Mouse (Mus musculus) brown adipose tissue, adult 24 weeks (tissue): ENCODE results near the gene Jag1. TPM values are rescaled to one million over a fixed set of nuclear protein-coding genes. Genes with fewer than 3 reads are reported as not detected.

Experiments
- H3K27ac ChIP-seq: fragments of 200-500 bp; replicated peaks from 2 replicates; pipeline ENCODE4 v1.5.1; 2012; ENCODE audit warnings: low read depth, mild to moderate bottlenecking, low read length
- H3K4me1 ChIP-seq: fragments of 200-500 bp; 2 replicates; pipeline ENCODE4 v1.6.1; 2012; ENCODE audit warnings: low read length, mixed read lengths; ENCODE audit not compliant: control insufficient read depth, insufficient read depth, insufficient read length
- H3K4me3 ChIP-seq: fragments of 200-500 bp; 2 replicates; pipeline ENCODE4 v1.5.1; 2012; ENCODE audit warnings: low read depth, mild to moderate bottlenecking, low read length, moderate library complexity; ENCODE audit not compliant: insufficient read depth
- polyA plus RNA-seq: library from polyadenylated mRNA; stranded (reverse); fragments of >200 nt; gene quantifications from 2 replicates; pipeline ENCODE4 v1.2.4, GENCODE M21; 2012; ENCODE audit not compliant: missing spikeins, insufficient read depth, insufficient read length

The Jag1 gene
- polyA plus RNA-seq, 1 experiment: 7.9 TPM

GRCm38 (mm10) chr2:137087705-137088104 is 28.7 kb downstream of the Jag1 start:
- Histone ChIP-seq H3K4me1 (no peaks in the 10 kb centered on the region), H3K4me3 (no peak overlapping the region), H3K27ac (no peak overlapping the region)

GRCm38 (mm10) chr2:137086621-137087395 is 29.6 kb downstream of the Jag1 start:
- Histone ChIP-seq H3K4me3 (no peak overlapping the region), H3K27ac (no peak overlapping the region), H3K4me1 (no peaks in the 10 kb centered on the region)

DNA sequence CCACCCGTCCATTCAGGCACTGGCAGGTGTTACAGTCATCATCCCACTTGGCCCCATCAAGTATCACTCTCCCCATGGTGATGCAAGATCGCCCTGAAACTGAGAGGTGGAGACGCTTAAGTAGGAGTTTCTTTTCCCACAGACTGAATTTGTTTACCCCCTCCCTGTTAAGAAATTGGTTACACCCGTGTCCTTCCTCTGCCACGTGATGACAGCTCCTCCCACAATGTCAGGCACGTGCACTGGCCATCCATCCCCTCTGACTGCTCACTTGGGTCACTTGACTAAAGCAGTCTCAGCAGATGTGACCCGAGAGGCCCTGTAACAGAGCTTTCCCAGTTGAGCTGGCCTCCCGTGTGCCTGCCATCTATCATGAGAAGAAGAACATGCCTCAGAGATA is 31.2 kb downstream of the Jag1 start:
- H3K4me3 ChIP-seq: no peak overlapping the region
- 0 out of 2 replicates have a peak overlapping the region, but pooled peaks have one; percentile 26 for H3K27ac ChIP-seq

GRCm38 (mm10) chr2:137082896-137083620 is 33.4 kb downstream of the Jag1 start:
- Histone ChIP-seq H3K27ac (no peak overlapping the region), H3K4me1 (peaks cover 15% of the 10 kb centered on the region), H3K4me3 (no peak overlapping the region)

More for the DNA sequence above, 31.2 kb downstream of the Jag1 start:
- H3K4me1 ChIP-seq: peaks cover 9% of the 10 kb centered on the region; the same call in 1 of the 2 replicates

- Histone ChIP-seq H3K27ac (peak overlapping the region; percentile 55), H3K4me1 (peaks cover 27% of the 10 kb centered on the region), H3K4me3 (no peak overlapping the region)
Measured at GRCm38 (mm10) chr2:137081001-137081400, 35.4 kb downstream of the Jag1 start.

- H3K27ac ChIP-seq: peak overlapping the region; percentile 55; the same call in 1 of the 2 replicates
- H3K4me1 ChIP-seq: peaks cover 27% of the 10 kb centered on the region
- H3K4me3 ChIP-seq: no peak overlapping the region
Measured at GRCm38 (mm10) chr2:137080468-137080867, 36.0 kb downstream of the Jag1 start.

GRCm38 (mm10) chr2:137079721-137080320 is 36.6 kb downstream of the Jag1 start:
- H3K4me3 ChIP-seq: no peak overlapping the region
- peaks cover 27% of the 10 kb centered on the region for H3K4me1 ChIP-seq
- H3K27ac ChIP-seq: peak overlapping the region; percentile 15; the same call in 1 of the 2 replicates

DNA sequence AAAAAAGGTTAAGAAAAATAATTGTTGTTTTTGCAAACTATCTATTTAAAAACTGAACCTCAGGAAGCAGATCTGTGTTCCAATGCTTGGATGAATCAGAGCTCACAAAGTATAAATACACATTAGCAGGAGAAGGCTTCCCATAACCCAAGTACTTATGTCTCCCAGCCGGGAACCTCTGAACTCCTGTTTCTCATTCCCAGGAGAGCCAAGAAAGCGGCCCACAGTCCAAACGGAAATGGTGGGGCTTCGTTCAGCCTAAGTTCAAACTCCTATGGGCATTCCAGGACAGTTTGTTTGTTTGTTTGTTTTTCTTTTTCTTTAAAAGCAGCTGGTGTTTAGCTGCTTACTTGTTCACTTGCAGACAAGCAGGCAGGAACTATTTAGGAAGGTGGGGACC is 37.7 kb downstream of the Jag1 start:
- Histone ChIP-seq H3K4me3 (no peak overlapping the region), H3K27ac (peak overlapping the region; percentile 51), H3K4me1 (peaks cover 27% of the 10 kb centered on the region)

- peaks cover 17% of the 10 kb centered on the region for H3K4me1 ChIP-seq
- H3K4me3 ChIP-seq: no peak overlapping the region
- H3K27ac ChIP-seq: no peak overlapping the region
Measured at GRCm38 (mm10) chr2:137074313-137074620, 42.2 kb downstream of the Jag1 start.

- Histone ChIP-seq H3K4me3 (no peak overlapping the region), H3K4me1 (peaks cover 17% of the 10 kb centered on the region), H3K27ac (no peak overlapping the region; the same call in 1 of the 2 replicates)
Measured at GRCm38 (mm10) chr2:137073473-137074312, 42.8 kb downstream of the Jag1 start.

DNA sequence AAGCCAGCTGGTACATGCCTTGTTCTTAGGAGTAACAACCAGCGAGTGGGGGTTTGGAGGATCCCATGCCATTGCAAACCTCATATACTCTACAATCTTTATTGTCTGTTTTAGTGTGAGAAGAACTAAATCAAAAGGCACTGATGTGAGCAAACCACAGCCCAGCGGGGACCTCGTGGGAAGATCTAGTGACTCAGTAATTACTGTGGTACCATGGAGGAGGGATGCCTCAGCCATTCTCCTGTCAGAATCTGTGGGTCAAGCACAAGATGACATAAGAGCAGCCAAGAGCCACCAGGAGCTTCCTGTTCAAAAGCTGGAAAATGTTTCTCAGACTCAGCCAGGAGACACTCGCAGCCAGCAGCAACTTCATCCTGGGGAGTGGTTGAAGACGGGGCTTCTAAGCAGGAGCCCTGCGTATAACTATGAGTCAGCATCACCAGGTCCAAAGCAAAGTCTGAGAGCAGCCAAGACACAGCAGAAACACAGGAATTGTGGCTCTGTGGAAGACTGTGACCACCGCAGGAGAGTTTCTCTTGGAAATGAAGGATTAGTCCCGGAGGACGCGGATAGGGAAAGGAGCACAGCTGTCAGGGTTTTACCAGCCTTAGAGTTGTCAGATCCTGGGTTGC is 48.8 kb downstream of the Jag1 start:
- H3K4me3 ChIP-seq: no peak overlapping the region
- H3K27ac ChIP-seq: peak overlapping the region; percentile 12
- H3K4me1 ChIP-seq: peaks cover 9% of the 10 kb centered on the region

DNA sequence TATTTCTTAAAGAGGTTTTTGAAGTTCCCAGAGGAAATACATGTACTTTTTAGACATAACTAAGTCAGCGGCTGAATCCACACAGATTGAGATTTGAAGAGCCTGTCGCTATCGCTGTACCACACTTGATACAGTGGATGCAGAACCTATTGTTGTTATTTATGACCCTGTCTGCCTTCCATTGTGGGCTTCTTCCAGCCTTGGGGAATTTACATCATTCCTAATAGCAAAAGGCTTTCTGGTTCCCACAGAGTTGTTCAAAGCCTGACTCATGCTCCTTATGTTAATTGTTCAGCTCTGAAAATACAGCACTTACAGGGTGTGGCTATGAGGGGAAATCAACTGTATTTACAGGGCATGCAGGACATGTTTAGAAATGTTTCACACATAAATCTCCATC is 51.9 kb downstream of the Jag1 start:
- no peak overlapping the region for H3K27ac ChIP-seq
- H3K4me3 ChIP-seq: no peak overlapping the region
- H3K4me1 ChIP-seq: peaks cover 9% of the 10 kb centered on the region

- Histone ChIP-seq H3K4me1 (peaks cover 9% of the 10 kb centered on the region), H3K4me3 (no peak overlapping the region), H3K27ac (no peak overlapping the region)
Measured at GRCm38 (mm10) chr2:137063829-137064228, 52.6 kb downstream of the Jag1 start.

DNA sequence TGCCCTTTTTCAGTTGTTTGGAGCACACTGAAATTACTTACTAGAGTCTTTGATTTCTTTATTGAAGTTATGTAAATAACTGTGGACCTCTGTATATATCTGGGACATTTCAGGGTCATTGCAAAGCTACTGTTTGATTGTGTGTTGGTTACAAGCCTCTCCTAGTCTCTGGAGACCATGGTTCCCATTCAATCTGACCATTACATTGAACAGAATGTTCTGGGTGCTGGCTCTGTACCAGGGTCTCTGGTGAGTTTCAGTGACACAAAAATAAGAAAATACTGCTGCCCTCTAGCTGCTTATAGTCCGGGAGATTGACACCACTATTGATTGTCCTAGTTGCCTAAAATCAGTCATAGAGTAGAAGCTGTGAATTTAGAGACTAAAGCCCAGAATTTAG is 66.5 kb downstream of the Jag1 start:
- no peaks in the 10 kb centered on the region for H3K4me1 ChIP-seq
- no peak overlapping the region for H3K27ac ChIP-seq
- no peak overlapping the region for H3K4me3 ChIP-seq
